Mouse (Mus musculus) heart, embryonic 16.5 days (tissue): ENCODE measurements at regions not wholly inside any gene's neighbourhood (a gene's known extent, or its start where the extent isn't known, plus 50 kb on each side); places are given as distances from the start of the nearest gene placed in this dataset.

Experiments
- ATAC-seq: fragments of 200-750 bp; cut with Nextera tagmentation; replicated peaks from 2 replicates; pipeline ENCODE4 v1.8.0; 2017; ENCODE audit warnings: moderate number of reproducible peaks; ENCODE audit not compliant: insufficient read depth, low FRiP score; ENCODE audit errors: extremely low read depth
- H3K27ac ChIP-seq: fragments of 300-500 bp; sonication (generic); 2 replicates; pipeline ENCODE4 v1.5.1; 2014; ENCODE audit warnings: mild to moderate bottlenecking, low read length, control low read depth, moderate library complexity
- H3K27me3 ChIP-seq: fragments of 300-500 bp; sonication (generic); 2 replicates; pipeline ENCODE4 v1.6.1; 2014; ENCODE audit warnings: low read length, mixed read lengths; ENCODE audit not compliant: control insufficient read depth, insufficient read depth
- H3K36me3 ChIP-seq: fragments of 300-500 bp; sonication (generic); 2 replicates; pipeline ENCODE4 v1.6.1; 2014; ENCODE audit not compliant: control insufficient read depth, insufficient read depth
- H3K4me1 ChIP-seq: fragments of 300-500 bp; sonication (generic); 2 replicates; pipeline ENCODE4 v1.6.1; 2014; ENCODE audit warnings: low read length, mixed read lengths; ENCODE audit not compliant: control insufficient read depth, insufficient read depth
- H3K4me2 ChIP-seq: fragments of 300-500 bp; sonication (generic); 2 replicates; pipeline ENCODE4 v1.6.1; 2014; ENCODE audit warnings: low read depth, mild to moderate bottlenecking, control low read depth, low read length
- H3K4me3 ChIP-seq: fragments of 300-500 bp; sonication (generic); 2 replicates; pipeline ENCODE4 v1.5.1; 2014; ENCODE audit warnings: mild to moderate bottlenecking, control low read depth, low read length
- H3K9ac ChIP-seq: fragments of 300-500 bp; sonication (generic); 2 replicates; pipeline ENCODE4 v1.6.1; 2014; ENCODE audit warnings: low read length, control low read depth
- H3K9me3 ChIP-seq: fragments of 300-500 bp; sonication (generic); replicated peaks from 2 replicates; pipeline ENCODE4 v1.6.1; 2016; ENCODE audit warnings: low read length; ENCODE audit not compliant: control insufficient read depth
- WGBS: fragments of 180-500 bp; shearing (Covaris S2); extraction: QIAGEN DNeasy Blood & Tissue Kit; methylation state at CpG from one replicate; pipeline ENCODE4 v1.1.7; 2014; 5-methylcytosine and 5-hydroxymethylcytosine counted together

- ATAC-seq: no peak
- 29% methylated on average over 1 of the region's 1 CpGs for WGBS
- Histone ChIP-seq H3K4me1 (no peaks in the 10 kb centered on the region), H3K9me3 (no peaks in the 10 kb centered on the region), H3K4me2 (no peak overlapping the region), H3K36me3 (no peaks in the 10 kb centered on the region), H3K27me3 (no peaks in the 10 kb centered on the region), H3K9ac (no peak overlapping the region), H3K4me3 (no peak overlapping the region), H3K27ac (no peak overlapping the region)
Measured at GRCm38 (mm10) chr5:46673413-46673812, 816.0 kb upstream of the Lcorl start.

- no peaks in the 10 kb centered on the region for H3K36me3 ChIP-seq
- H3K9me3 ChIP-seq: no peaks in the 10 kb centered on the region
- no peak overlapping the region for H3K4me3 ChIP-seq
- ATAC-seq: no peak
- H3K4me1 ChIP-seq: no peaks in the 10 kb centered on the region
- no peak overlapping the region for H3K27ac ChIP-seq
- no peaks in the 10 kb centered on the region for H3K27me3 ChIP-seq
- H3K9ac ChIP-seq: no peak overlapping the region
- 64% methylated on average over 2 of the region's 2 CpGs for WGBS
- no peak overlapping the region for H3K4me2 ChIP-seq
Measured at GRCm38 (mm10) chr5:46670484-46670883, 813.1 kb upstream of the Lcorl start.

- Histone ChIP-seq H3K4me3 (no peak overlapping the region), H3K4me2 (no peak overlapping the region), H3K9ac (no peak overlapping the region), H3K27me3 (no peaks in the 10 kb centered on the region), H3K9me3 (no peaks in the 10 kb centered on the region), H3K27ac (no peak overlapping the region), H3K36me3 (no peaks in the 10 kb centered on the region), H3K4me1 (no peaks in the 10 kb centered on the region)
- WGBS: 13% methylated on average over 3 of the region's 3 CpGs
- ATAC-seq: no peak
Measured at GRCm38 (mm10) chr5:46666250-46666649, 808.8 kb upstream of the Lcorl start.

GRCm38 (mm10) chr5:46657065-46657464 is 799.6 kb upstream of the Lcorl start:
- H3K4me1 ChIP-seq: no peaks in the 10 kb centered on the region
- ATAC-seq: no peak
- no peaks in the 10 kb centered on the region for H3K27me3 ChIP-seq
- no peak overlapping the region for H3K4me2 ChIP-seq
- no peak overlapping the region for H3K9ac ChIP-seq
- H3K36me3 ChIP-seq: no peaks in the 10 kb centered on the region
- H3K27ac ChIP-seq: no peak overlapping the region
- no peak overlapping the region for H3K4me3 ChIP-seq
- H3K9me3 ChIP-seq: no peaks in the 10 kb centered on the region

GRCm38 (mm10) chr5:46654189-46654588 is 796.8 kb upstream of the Lcorl start:
- H3K9me3 ChIP-seq: no peaks in the 10 kb centered on the region
- ATAC-seq: no peak
- no peak overlapping the region for H3K4me2 ChIP-seq
- H3K27ac ChIP-seq: no peak overlapping the region
- no peak overlapping the region for H3K9ac ChIP-seq
- no peak overlapping the region for H3K4me3 ChIP-seq
- H3K27me3 ChIP-seq: no peaks in the 10 kb centered on the region
- no peaks in the 10 kb centered on the region for H3K36me3 ChIP-seq
- 85% methylated on average over 1 of the region's 1 CpGs for WGBS
- no peaks in the 10 kb centered on the region for H3K4me1 ChIP-seq

- Histone ChIP-seq H3K9me3 (no peaks in the 10 kb centered on the region), H3K36me3 (no peaks in the 10 kb centered on the region)
Measured at GRCm38 (mm10) chr5:46643009-46643408, 785.6 kb upstream of the Lcorl start.

GRCm38 (mm10) chr5:46635116-46635668 is 777.8 kb upstream of the Lcorl start:
- Histone ChIP-seq H3K4me1 (no peaks in the 10 kb centered on the region), H3K4me2 (no peak overlapping the region), H3K4me3 (no peak overlapping the region), H3K27ac (no peak overlapping the region), H3K9me3 (no peaks in the 10 kb centered on the region), H3K9ac (no peak overlapping the region), H3K36me3 (no peaks in the 10 kb centered on the region), H3K27me3 (no peaks in the 10 kb centered on the region)
- ATAC-seq: no peak

More at GRCm38 (mm10) chr5:46643009-46643408, 785.6 kb upstream of the Lcorl start:
- H3K4me1 ChIP-seq: no peaks in the 10 kb centered on the region
- ATAC-seq: no peak
- no peaks in the 10 kb centered on the region for H3K27me3 ChIP-seq
- H3K4me2 ChIP-seq: no peak overlapping the region
- no peak overlapping the region for H3K4me3 ChIP-seq
- H3K9ac ChIP-seq: no peak overlapping the region
- H3K27ac ChIP-seq: no peak overlapping the region
- 61% methylated on average over 2 of the region's 2 CpGs for WGBS
